Mouse (Mus musculus): Measurements from ENCODE around the gene Gm14214. TPM values are rescaled to one million over a fixed set of nuclear protein-coding genes. Genes with fewer than 3 reads are reported as not detected.

Gm14214 gene
- total RNA-seq, 4 experiments from 2014 or later, result not detected

DNA sequence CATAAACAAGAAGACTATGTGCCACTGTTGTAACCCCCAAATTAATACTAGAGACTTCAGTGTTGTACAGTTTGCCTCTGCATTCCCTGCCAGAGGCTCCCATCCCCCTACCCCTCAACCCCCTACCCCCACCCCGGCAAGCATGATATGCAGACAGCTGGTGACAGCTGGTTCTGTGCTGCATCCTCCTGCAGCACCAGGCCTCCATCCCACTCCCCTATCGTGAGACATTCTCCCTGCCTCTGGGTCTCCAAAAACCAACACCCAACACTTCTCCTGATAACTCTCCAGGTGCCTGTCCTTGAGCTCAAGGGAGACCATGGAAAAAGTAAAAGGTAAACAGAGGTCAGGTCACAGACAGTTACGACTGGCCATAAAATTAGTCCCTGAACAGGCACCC is 40.1 kb downstream of the Gm14214 start:
- DNase-seq, result no peak

DNA sequence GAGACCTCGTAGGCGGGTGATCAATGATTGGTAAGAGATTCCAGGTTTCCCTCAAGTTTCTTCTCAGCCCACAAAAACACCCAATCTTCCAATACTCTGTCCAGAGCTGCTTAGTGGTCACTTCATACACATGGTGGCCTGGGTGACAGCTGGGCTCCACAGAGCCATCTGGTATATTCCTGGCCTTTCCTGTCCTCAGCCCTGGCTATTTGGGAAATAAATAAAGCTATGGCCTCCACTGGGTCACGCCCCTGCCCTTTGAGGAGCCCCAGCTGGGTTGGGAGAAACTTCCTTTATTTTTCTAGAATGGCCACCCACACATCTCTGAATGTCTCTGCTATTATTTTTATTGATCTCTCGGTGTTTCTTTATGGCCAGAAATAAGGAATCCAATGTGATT is 46.4 kb downstream of the Gm14214 start:
- DNase-seq, result no peak

DNA sequence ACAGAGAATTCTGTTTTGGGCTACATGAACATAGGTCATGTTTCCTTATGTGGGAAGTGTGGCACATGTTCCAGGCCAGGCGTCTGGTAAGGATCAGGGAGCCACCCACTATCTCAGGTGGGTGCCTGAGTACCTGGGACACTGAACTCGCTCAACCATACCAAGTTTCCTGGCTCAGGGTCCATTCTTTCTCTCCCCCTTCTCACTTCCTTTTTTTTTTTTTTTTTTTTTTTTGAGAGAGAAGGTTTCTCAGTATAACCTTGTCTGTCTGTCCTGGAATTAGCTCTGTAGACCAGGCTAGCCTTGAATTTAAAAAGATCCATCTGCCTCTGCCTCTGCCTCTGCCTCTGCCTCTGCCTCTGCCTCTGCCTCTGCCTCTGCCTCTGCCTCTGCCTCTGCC is 49.5 kb downstream of the Gm14214 start:
- no peak for DNase-seq

Other genes starting within 250 kb of the Gm14214 start
- under 1 TPM in 2 of 4 experiments, not detected in 2; 0.46 to 0.71 TPM for gene 1700003F12Rik, start 222.9 kb downstream of the Gm14214 start, total RNA-seq (2022)
- gene Actl10, start 218.3 kb downstream of the Gm14214 start, total RNA-seq (2022), result under 1 TPM in 2 of 4 experiments, not detected in 2; 0.17 to 0.31 TPM
- 1 to 10 TPM in 3 of 4 experiments, under 1 TPM in 1; 0.41 to 3.1 (median 2.6) TPM for gene Necab3, start 211.1 kb downstream of the Gm14214 start, total RNA-seq (2022)
- 10 to 100 TPM in 3 of 4 experiments, 1 to 10 TPM in 1; 9.9 to 12.9 (median 12.0) TPM for gene E2f1, start 200.1 kb downstream of the Gm14214 start, total RNA-seq (2022)
- gene Pxmp4, start 166.3 kb downstream of the Gm14214 start, total RNA-seq (2022), result 10 to 100 TPM; 28.8 to 36.5 (median 32.1) TPM
- 1 to 10 TPM; 2.9 to 4.4 (median 4.0) TPM for gene Zfp341, start 156.7 kb downstream of the Gm14214 start, total RNA-seq (2022)
- gene 4930519P11Rik, start 156.6 kb downstream of the Gm14214 start, total RNA-seq (2022), result 1 to 10 TPM in 1 of 4 experiments, not detected in 3; 1.4 TPM
- 100 to 1,000 TPM; 224 to 310 (median 256) TPM for gene Chmp4b, start 118.3 kb downstream of the Gm14214 start, total RNA-seq (2022)
- gene Raly, start 21.1 kb upstream of the Gm14214 start, total RNA-seq (2022), result 100 to 1,000 TPM; 186 to 218 (median 200) TPM
- not detected for gene a, start 21.4 kb upstream of the Gm14214 start, total RNA-seq (2022)
- gene Eif2s2, start 122.9 kb upstream of the Gm14214 start, total RNA-seq (2022), result 100 to 1,000 TPM in 2 of 4 experiments, 10 to 100 TPM in 2; 89.8 to 123 (median 98.0) TPM
- 1 to 10 TPM; 3.1 to 9.6 (median 4.6) TPM for gene Gm14226, start 248.2 kb upstream of the Gm14214 start, total RNA-seq (2022)

All from adrenal gland, adult 8-10 months (tissue).